Mouse (Mus musculus) G1E (cell line): ENCODE results near the gene Eefsec. TPM values are rescaled to one million over a fixed set of nuclear protein-coding genes. Genes with fewer than 3 reads are reported as not detected.

Source experiments
- ATAC-seq: 2 replicates; pipeline ENCODE4 v1.8.0; 2016; ENCODE audit warnings: mild to moderate bottlenecking; ENCODE audit not compliant: insufficient number of reproducible peaks, poor library complexity, low FRiP score, severe bottlenecking; ENCODE audit errors: extremely low read depth
- DNase-seq: peaks from one replicate; pipeline ENCODE4 v3.0.0; 2012; ENCODE audit warnings: low spot score
- H3K27me3 ChIP-seq: 2 replicates; pipeline ENCODE4 v1.6.1; 2012; ENCODE audit warnings: mild to moderate bottlenecking, low read length, inconsistent platforms; ENCODE audit not compliant: insufficient read depth
- H3K36me3 ChIP-seq: replicated peaks from 2 replicates; pipeline ENCODE3; 2012; ENCODE audit warnings: mild to moderate bottlenecking, inconsistent platforms
- H3K4me1 ChIP-seq: 2 replicates; pipeline ENCODE4 v1.6.1; 2012; ENCODE audit warnings: low read depth, low read length, inconsistent platforms, mixed read lengths; ENCODE audit not compliant: insufficient read depth
- H3K4me3 ChIP-seq: 2 replicates; pipeline ENCODE4 v1.5.1; 2012; ENCODE audit warnings: low read depth, mild to moderate bottlenecking, inconsistent platforms, low read length, moderate library complexity, mixed read lengths
- H3K9me3 ChIP-seq: replicated peaks from 2 replicates; pipeline ENCODE4 v1.6.1; 2012; ENCODE audit warnings: inconsistent platforms
- CTCF ChIP-seq: IDR thresholded peaks from 2 replicates; pipeline ENCODE4 v1.5.1; 2012; ENCODE audit warnings: low read depth, low read length, inconsistent platforms, mixed read lengths
- GATA1 ChIP-seq: IDR thresholded peaks from 2 replicates; pipeline ENCODE4 v1.6.1; 2012; ENCODE audit warnings: borderline replicate concordance, low read length, inconsistent platforms, mixed read lengths
- GATA2 ChIP-seq: IDR thresholded peaks from 2 replicates; pipeline ENCODE4 v1.6.1; 2012; ENCODE audit warnings: low read depth, low read length, inconsistent platforms, borderline replicate concordance
- POLR2AphosphoS5 ChIP-seq: IDR thresholded peaks from 2 replicates; pipeline ENCODE4 v1.6.1; 2012; ENCODE audit warnings: low read depth, low read length, inconsistent platforms; ENCODE audit not compliant: insufficient replicate concordance
- TAL1 ChIP-seq: conservative IDR thresholded peaks from 2 replicates; pipeline ENCODE4 v1.6.1; 2012; ENCODE audit warnings: low read depth, low read length, inconsistent platforms, mixed read lengths
- polyA plus RNA-seq: library from polyadenylated mRNA; stranded (reverse); fragments of >175 nt; gene quantifications from 2 replicates; pipeline ENCODE4 v1.2.3, GENCODE M21; 2012
- total RNA-seq, 2 experiments: library from RNA; stranded (forward) in 1 of 2; stranded (reverse) in 1 of 2; fragments of 200-1000 nt in 1 of 2; fragments of >200 nt in 1 of 2; fragmentation: Nextera tagmentation in 1 of 2; gene quantifications; 2 replicates each; pipeline ENCODE4 v1.2.3; 2014 to 2017

The Eefsec gene
- total and polyA plus RNA-seq, 3 experiments = 12.3 to 50.6 (median 24.7) TPM

DNA sequence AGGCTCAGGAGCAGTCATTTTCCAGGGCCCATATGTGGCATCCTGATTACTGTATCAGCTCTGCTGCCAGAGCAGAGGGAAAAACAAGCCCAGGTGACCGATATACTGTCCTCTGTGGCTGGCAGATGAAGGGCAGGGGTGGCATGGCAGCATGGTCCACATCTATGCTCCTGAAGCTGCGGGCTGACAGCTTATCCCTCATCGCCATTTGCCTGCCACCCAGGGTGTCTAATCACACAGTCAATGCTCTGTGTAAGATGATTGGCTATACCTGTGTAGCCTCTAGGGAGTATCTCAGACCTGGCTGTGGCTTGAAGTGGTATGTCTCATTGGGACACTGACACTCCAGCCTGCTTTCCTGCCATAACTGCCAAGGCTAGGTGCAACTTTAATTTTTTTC, 180.3 kb downstream of the Eefsec start:
- H3K36me3 ChIP-seq = peaks cover 87% of the 10 kb centered on the region
- DNase-seq = no peak
- H3K27me3 ChIP-seq = no peaks in the 10 kb centered on the region
- peaks cover 30% of the 10 kb centered on the region for H3K4me1 ChIP-seq
- H3K9me3 ChIP-seq = no peaks in the 10 kb centered on the region
- no peak overlapping the region for H3K4me3 ChIP-seq
- TF ChIP-seq POLR2AphosphoS5 = no peak
- no peak for TF ChIP-seq CTCF
- no peak for TF ChIP-seq GATA2
- TF ChIP-seq TAL1 = no peak
- no peak for TF ChIP-seq GATA1
- ATAC-seq = no peak

DNA sequence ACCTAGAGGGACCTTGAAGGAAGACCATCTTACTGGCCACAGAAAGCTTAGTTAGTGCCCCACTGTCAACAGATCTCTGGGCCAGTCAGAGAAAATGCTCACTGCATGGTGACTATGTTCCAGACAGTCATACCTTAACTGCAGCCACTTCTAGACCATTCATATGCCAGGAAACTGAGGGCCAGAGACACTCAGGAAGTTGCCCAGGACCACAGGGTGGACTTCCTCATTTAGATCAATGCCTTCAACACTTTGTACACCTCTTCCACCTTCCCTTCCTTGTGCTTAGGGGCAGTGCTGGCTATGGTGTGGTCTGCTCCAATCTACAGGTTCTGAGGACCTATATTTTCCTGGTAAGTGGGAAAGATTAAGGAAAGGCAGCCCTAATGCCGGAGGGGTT, 181.0 kb downstream of the Eefsec start:
- H3K27me3 ChIP-seq = no peaks in the 10 kb centered on the region
- no peak for ATAC-seq
- peaks cover 37% of the 10 kb centered on the region for H3K4me1 ChIP-seq
- H3K36me3 ChIP-seq = peaks cover 87% of the 10 kb centered on the region
- DNase-seq = no peak
- no peaks in the 10 kb centered on the region for H3K9me3 ChIP-seq
- no peak overlapping the region for H3K4me3 ChIP-seq
- TF ChIP-seq POLR2AphosphoS5 (no peak), CTCF (no peak), GATA1 (no peak), TAL1 (no peak)

DNA sequence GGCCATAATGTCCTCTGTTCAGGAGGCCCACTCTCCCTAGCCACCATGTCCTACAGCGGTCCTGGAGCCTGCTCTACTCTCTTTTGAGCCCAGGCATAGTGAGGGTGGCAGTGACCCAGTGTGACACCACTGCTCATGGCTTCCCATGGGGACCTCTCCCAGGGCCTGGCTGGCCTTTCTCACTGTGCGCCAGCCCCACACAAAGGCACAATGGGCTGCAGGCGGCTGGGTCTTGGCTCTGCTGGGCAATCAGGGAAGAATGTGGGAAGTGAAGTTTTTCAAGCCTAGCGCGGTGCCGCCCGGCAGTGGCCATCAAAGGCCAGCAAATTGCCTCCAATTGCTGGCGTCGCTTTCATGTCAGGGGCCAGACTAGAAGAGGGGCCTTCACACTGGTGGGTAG, 184.2 kb downstream of the Eefsec start:
- Histone ChIP-seq H3K9me3 (no peaks in the 10 kb centered on the region), H3K36me3 (peaks cover 86% of the 10 kb centered on the region), H3K4me3 (no peak overlapping the region), H3K27me3 (no peaks in the 10 kb centered on the region), H3K4me1 (peaks cover 58% of the 10 kb centered on the region)
- ATAC-seq (no peak), DNase-seq (no peak)
- TF ChIP-seq CTCF (no peak), GATA1 (no peak), POLR2AphosphoS5 (no peak), GATA2 (no peak), TAL1 (no peak)

DNA sequence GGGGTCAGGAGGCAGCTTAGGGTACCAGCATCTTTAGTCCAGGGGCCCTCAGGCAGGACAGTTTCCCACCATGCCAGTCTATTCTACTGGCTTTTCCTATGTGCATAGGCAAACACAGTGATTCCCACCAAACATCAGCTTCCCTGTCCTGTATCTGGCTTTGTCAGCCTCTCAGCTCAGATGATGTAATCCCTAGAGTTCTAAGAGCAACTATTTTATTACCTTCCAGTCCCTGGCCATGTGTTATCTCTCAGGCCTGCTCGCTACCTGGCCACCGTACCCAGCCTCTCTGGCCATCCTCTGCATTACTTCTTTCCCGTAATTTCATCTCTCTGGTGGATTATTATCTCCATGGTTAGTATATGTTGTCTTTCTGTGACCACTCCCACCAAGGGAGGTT, 185.7 kb downstream of the Eefsec start:
- Histone ChIP-seq H3K9me3 (no peaks in the 10 kb centered on the region), H3K27me3 (no peaks in the 10 kb centered on the region), H3K36me3 (peaks cover 89% of the 10 kb centered on the region), H3K4me1 (peaks cover 70% of the 10 kb centered on the region), H3K4me3 (no peak overlapping the region)
- DNase-seq (no peak), ATAC-seq (no peak)
- no peak for TF ChIP-seq GATA1
- TF ChIP-seq POLR2AphosphoS5 = no peak
- TF ChIP-seq GATA2 = no peak
- no peak for TF ChIP-seq CTCF
- TF ChIP-seq TAL1 = no peak

DNA sequence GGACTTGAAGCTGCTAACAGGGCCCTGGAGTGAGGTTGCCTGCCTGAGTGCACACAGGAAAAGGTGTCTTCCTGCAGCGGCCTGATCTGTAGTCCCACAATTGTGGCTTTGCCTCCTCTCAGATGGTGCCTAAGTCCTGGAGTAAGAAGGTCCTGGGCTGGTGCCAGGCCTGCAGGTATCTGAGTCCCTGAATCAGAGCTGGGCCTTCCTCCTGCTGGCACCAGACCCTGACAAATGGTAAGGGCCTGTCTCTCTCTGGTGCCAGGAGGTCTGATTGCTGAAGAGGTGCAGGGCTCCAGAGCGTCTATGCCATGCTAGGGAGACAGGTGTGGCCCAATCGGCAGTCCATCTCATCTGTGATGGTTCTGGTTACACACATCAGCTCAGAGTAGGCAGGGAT, 186.7 kb downstream of the Eefsec start:
- Histone ChIP-seq H3K36me3 (peaks cover 84% of the 10 kb centered on the region), H3K4me1 (peaks cover 74% of the 10 kb centered on the region)
- ATAC-seq = no peak

DNA sequence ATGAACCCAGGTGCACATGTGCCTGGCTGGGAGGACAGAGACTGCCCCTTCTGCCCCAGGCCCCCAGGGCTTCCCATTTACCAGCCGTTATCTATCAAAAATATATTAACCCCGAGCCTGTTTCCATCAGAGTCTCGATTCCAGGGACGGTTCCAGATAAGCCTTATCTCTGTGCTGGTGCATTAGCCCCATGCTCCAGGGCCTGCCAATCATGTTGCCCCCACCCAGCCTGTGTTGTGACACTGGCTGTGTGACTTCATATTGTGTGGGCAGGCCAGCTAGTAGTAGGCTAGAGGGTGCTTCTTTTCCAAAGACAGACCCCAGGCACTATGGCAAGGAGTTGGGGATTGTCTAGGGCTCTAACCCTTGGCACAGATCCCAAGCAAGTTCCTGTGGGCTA, 190.9 kb downstream of the Eefsec start:
- Histone ChIP-seq H3K36me3 (peaks cover 64% of the 10 kb centered on the region), H3K4me1 (peaks cover 87% of the 10 kb centered on the region)
- peak; percentile 77 for DNase-seq

More for the DNA sequence above, 186.7 kb downstream of the Eefsec start:
- no peak overlapping the region for H3K4me3 ChIP-seq
- DNase-seq = no peak
- TF ChIP-seq GATA2 (no peak), GATA1 (no peak), CTCF (no peak), POLR2AphosphoS5 (no peak), TAL1 (no peak)
- no peaks in the 10 kb centered on the region for H3K27me3 ChIP-seq
- H3K9me3 ChIP-seq = no peaks in the 10 kb centered on the region

DNA sequence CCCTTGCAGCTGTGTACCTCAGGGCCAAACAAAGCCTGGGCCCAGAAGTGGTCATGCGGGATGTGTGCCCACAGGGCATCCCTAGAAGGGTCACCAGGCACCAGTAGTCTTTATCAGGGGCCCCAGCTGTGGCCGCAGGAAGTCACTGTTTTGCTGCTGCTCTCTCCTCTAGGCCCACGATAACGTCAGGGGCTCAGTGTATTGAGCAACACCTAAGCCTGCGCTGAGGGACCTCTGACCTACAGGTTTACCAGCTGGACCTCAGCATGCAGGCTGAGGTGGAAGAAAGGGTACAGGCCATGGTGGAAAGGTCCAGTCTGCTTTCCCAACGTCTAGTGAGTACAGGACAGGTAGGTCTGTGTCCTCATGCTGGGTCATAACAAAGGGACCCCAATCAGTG, 192.3 kb downstream of the Eefsec start:
- H3K9me3 ChIP-seq = no peaks in the 10 kb centered on the region
- TF ChIP-seq GATA1 (no peak), TAL1 (peak; percentile 85)
- H3K27me3 ChIP-seq = no peaks in the 10 kb centered on the region
- H3K36me3 ChIP-seq = peaks cover 54% of the 10 kb centered on the region
- ATAC-seq = peak; percentile 32
- DNase-seq = peak; percentile 40
- H3K4me3 ChIP-seq = peak overlapping the region; percentile 50; the same call in 1 of the 2 replicates
- H3K4me1 ChIP-seq = peaks cover 89% of the 10 kb centered on the region

More for the DNA sequence above, 190.9 kb downstream of the Eefsec start:
- Histone ChIP-seq H3K27me3 (no peaks in the 10 kb centered on the region), H3K4me3 (peak overlapping the region; percentile 50; the same call in 1 of the 2 replicates), H3K9me3 (no peaks in the 10 kb centered on the region)
- TF ChIP-seq GATA2 = no peak
- TF ChIP-seq GATA1 = no peak
- TF ChIP-seq TAL1 = peak; percentile 72; the same call in 1 of the 2 replicates
- TF ChIP-seq POLR2AphosphoS5 = no peak
- TF ChIP-seq CTCF = no peak
- ATAC-seq = peak; percentile 61
